Mouse (Mus musculus): ENCODE measurements around the gene Chn2. TPM values are rescaled to one million over a fixed set of nuclear protein-coding genes. Genes with fewer than 3 reads are reported as not detected.

The Chn2 gene
- polyA plus RNA-seq, 1 experiment from 2014 or later, result 12.0 TPM

DNA sequence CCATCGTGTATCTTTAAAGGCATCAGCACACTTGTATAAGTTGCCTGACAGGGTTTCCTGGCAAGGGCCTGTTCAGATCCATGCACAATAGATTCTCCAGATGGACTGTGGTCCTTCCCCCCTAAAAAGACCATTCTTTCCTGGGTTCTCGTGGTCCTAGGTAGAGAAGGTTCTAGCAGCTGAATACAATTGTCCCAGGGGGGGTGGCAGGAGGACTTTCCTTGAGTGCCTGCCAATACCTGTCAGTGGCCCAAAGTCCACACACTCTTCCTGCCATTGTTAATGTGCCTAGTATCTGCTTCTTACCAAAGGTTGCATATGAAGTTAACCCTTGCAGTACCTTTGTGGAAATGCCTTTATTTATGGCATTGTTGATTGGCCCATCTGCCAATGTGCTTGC, 257.9 kb downstream of the Chn2 start:
- no peak overlapping the region for H3K27ac ChIP-seq
- WGBS, result 81% methylated on average over 2 of the region's 2 CpGs
- ATAC-seq (ENCODE audit: insufficient number of reproducible peaks, insufficient read depth, low FRiP score, low TSS enrichment, low read depth), result no peak
- H3K4me2 ChIP-seq, result no peak overlapping the region
- no peak overlapping the region for H3K4me3 ChIP-seq (replicated peaks)
- H3K4me1 ChIP-seq (replicated peaks), result no peaks in the 10 kb centered on the region
- H3K36me3 ChIP-seq, result no peaks in the 10 kb centered on the region
- H3K9me3 ChIP-seq, result no peaks in the 10 kb centered on the region
- H3K9ac ChIP-seq (replicated peaks), result no peak overlapping the region
- H3K27me3 ChIP-seq, result no peaks in the 10 kb centered on the region

- H3K9ac ChIP-seq (replicated peaks), result no peak overlapping the region
- H3K4me1 ChIP-seq (replicated peaks), result peaks cover 5% of the 10 kb centered on the region; the same call in 1 of the 2 replicates
- H3K27me3 ChIP-seq, result no peaks in the 10 kb centered on the region
- H3K4me2 ChIP-seq, result no peak overlapping the region
- no peak overlapping the region for H3K4me3 ChIP-seq (replicated peaks)
- H3K36me3 ChIP-seq, result no peaks in the 10 kb centered on the region
- no peaks in the 10 kb centered on the region for H3K9me3 ChIP-seq
- no peak overlapping the region for H3K27ac ChIP-seq
- no peak for ATAC-seq (ENCODE audit: insufficient number of reproducible peaks, insufficient read depth, low FRiP score, low TSS enrichment, low read depth)
- WGBS, result 76% methylated on average over 2 of the region's 2 CpGs
These were observed 260.1 kb downstream of the Chn2 start for GRCm38 (mm10) chr6:54299417-54299816.

GRCm38 (mm10) chr6:54305777-54306176, 266.4 kb downstream of the Chn2 start:
- no peak overlapping the region for H3K27ac ChIP-seq
- 68% methylated on average over 1 of the region's 1 CpGs for WGBS
- peaks cover 9% of the 10 kb centered on the region; the same call in 1 of the 2 replicates for H3K4me1 ChIP-seq (replicated peaks)
- no peaks in the 10 kb centered on the region for H3K27me3 ChIP-seq
- H3K4me2 ChIP-seq, result no peak overlapping the region
- H3K4me3 ChIP-seq (replicated peaks), result no peak overlapping the region
- H3K9me3 ChIP-seq, result no peaks in the 10 kb centered on the region
- ATAC-seq (ENCODE audit: insufficient number of reproducible peaks, insufficient read depth, low FRiP score, low TSS enrichment, low read depth), result no peak
- H3K9ac ChIP-seq (replicated peaks), result no peak overlapping the region
- no peaks in the 10 kb centered on the region for H3K36me3 ChIP-seq

- no peaks in the 10 kb centered on the region for H3K9me3 ChIP-seq
- H3K4me2 ChIP-seq, result no peak overlapping the region
- H3K36me3 ChIP-seq, result no peaks in the 10 kb centered on the region
- no peak overlapping the region for H3K4me3 ChIP-seq (replicated peaks)
- H3K27me3 ChIP-seq, result no peaks in the 10 kb centered on the region
- no peak overlapping the region for H3K9ac ChIP-seq (replicated peaks)
- H3K4me1 ChIP-seq (replicated peaks), result no peaks in the 10 kb centered on the region
- H3K27ac ChIP-seq, result no peak overlapping the region
- WGBS, result 90% methylated on average over 2 of the region's 2 CpGs
- no peak for ATAC-seq (ENCODE audit: insufficient number of reproducible peaks, insufficient read depth, low FRiP score, low TSS enrichment, low read depth)
These were observed 273.7 kb downstream of the Chn2 start for GRCm38 (mm10) chr6:54313071-54313470.

DNA sequence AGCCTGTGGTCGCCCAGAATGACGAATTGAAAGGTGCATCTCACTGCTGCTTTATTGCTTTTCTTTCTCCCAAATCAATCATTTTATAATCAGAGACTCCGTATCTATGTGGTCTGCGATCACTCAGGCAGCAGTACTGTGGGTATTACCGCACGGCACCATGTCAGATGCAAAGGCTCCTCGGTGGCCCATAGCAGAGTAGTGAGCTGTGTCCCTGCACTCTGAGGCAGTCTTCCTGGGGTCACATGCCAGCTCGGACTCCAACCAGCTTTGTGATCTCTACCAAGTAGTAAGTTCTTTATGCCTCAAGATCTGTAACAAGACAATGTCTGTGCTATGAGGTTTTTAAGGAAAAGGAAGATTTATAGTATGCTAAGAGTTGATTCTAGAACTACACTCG, 279.3 kb downstream of the Chn2 start:
- H3K4me1 ChIP-seq (replicated peaks), result no peaks in the 10 kb centered on the region
- no peaks in the 10 kb centered on the region; the same call in 1 of the 2 replicates for H3K27me3 ChIP-seq
- H3K36me3 ChIP-seq, result no peaks in the 10 kb centered on the region

DNA sequence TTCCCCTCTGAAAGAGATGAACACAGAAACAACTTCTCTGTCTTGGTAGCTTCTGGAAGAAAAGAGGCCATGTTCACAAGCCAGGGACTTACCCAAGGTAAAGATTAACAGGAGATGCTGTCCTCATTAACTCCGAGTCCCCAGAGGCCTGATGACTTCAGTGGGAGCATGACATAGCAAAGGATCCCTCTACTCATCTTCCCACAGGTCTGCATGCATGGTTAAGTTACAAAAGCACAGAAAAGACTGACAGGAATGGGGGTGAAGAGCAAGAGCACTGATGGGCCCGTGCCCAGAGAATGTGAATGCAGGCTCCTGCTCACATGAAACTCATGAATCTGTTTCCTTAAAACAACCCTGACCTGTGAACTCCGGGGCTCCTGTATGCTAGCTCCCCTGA, 279.8 kb downstream of the Chn2 start:
- H3K9me3 ChIP-seq, result no peaks in the 10 kb centered on the region
- no peaks in the 10 kb centered on the region for H3K36me3 ChIP-seq
- 79% methylated on average over 3 of the region's 3 CpGs for WGBS
- H3K27ac ChIP-seq, result no peak overlapping the region
- H3K4me3 ChIP-seq (replicated peaks), result no peak overlapping the region
- ATAC-seq (ENCODE audit: insufficient number of reproducible peaks, insufficient read depth, low FRiP score, low TSS enrichment, low read depth), result no peak
- H3K27me3 ChIP-seq, result peaks cover 5% of the 10 kb centered on the region
- H3K4me2 ChIP-seq, result no peak overlapping the region
- no peak overlapping the region for H3K9ac ChIP-seq (replicated peaks)
- H3K4me1 ChIP-seq (replicated peaks), result no peaks in the 10 kb centered on the region

More for the DNA sequence above, 279.3 kb downstream of the Chn2 start:
- no peak for ATAC-seq (ENCODE audit: insufficient number of reproducible peaks, insufficient read depth, low FRiP score, low TSS enrichment, low read depth)
- Histone ChIP-seq H3K4me2 (no peak overlapping the region), H3K27ac (no peak overlapping the region), H3K4me3 (replicated peaks) (no peak overlapping the region), H3K9ac (replicated peaks) (no peak overlapping the region), H3K9me3 (no peaks in the 10 kb centered on the region)
- 85% methylated on average over 9 of the region's 9 CpGs for WGBS

- no peak overlapping the region for H3K9ac ChIP-seq (replicated peaks)
- H3K27me3 ChIP-seq, result peaks cover 15% of the 10 kb centered on the region
- H3K4me3 ChIP-seq (replicated peaks), result no peak overlapping the region
- no peak overlapping the region for H3K4me2 ChIP-seq
- no peak for ATAC-seq (ENCODE audit: insufficient number of reproducible peaks, insufficient read depth, low FRiP score, low TSS enrichment, low read depth)
- no peak overlapping the region for H3K27ac ChIP-seq
- H3K4me1 ChIP-seq (replicated peaks), result no peaks in the 10 kb centered on the region
- WGBS, result 65% methylated on average over 1 of the region's 1 CpGs
- H3K9me3 ChIP-seq, result no peaks in the 10 kb centered on the region
- H3K36me3 ChIP-seq, result no peaks in the 10 kb centered on the region
These were observed 280.9 kb downstream of the Chn2 start for GRCm38 (mm10) chr6:54320236-54320635.

DNA sequence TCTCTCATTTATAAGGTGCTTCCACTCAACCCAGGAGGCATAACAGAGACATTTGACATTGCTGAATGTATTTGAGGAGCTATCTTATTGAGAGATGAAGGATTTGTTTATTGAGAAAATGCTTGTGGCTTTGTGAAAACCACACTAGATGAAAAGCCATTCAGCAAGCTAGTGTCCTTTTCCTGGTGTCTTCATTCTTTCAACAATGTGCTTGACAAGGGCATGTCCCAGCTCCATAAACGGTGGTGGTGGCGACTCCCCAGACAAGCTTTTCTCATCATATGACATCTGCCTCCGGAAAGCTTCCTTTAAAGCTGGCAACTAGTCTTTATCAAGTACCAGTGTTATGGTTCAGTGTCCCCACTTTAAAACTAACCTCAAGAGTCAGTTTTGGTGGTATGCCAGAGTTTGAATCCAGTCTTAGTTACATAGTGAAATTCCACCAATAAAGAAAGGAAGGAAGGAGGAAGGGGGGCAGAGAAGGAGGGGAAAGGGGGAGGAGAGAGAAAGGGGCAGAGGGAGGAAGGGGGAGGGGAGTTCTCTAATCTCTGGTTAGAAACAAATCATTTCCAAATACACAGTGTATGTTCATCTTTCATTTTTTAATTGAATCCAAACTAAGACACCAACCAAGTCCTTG, 286.0 kb downstream of the Chn2 start, which contains the start of gene Prr15:
TSS of gene Prr15 (plus strand) at position 590 of the 640 bp plus-strand sequence.
- Histone ChIP-seq H3K9me3 (no peaks in the 10 kb centered on the region), H3K36me3 (no peaks in the 10 kb centered on the region), H3K27ac (no peak within 1 kb of the TSS), H3K4me3 (replicated peaks) (peak within 1 kb of the TSS; percentile 41), H3K27me3 (peaks cover 64% of the 10 kb centered on the region), H3K9ac (replicated peaks) (no peak within 1 kb of the TSS), H3K4me2 (peak within 1 kb of the TSS; percentile 84), H3K4me1 (replicated peaks) (peaks cover 19% of the 10 kb centered on the region)
- WGBS, result 63% methylated on average over 3 of the region's 3 CpGs
- ATAC-seq (ENCODE audit: insufficient number of reproducible peaks, insufficient read depth, low FRiP score, low TSS enrichment, low read depth), result no peak

- peak overlapping the region; percentile 37; the same call in 1 of the 2 replicates for H3K9ac ChIP-seq (replicated peaks)
- peaks cover 23% of the 10 kb centered on the region for H3K4me1 ChIP-seq (replicated peaks)
- peak; percentile 57; the same call in 1 of the 2 replicates for ATAC-seq (ENCODE audit: insufficient number of reproducible peaks, insufficient read depth, low FRiP score, low TSS enrichment, low read depth)
- H3K9me3 ChIP-seq, result no peaks in the 10 kb centered on the region
- H3K4me2 ChIP-seq, result peak overlapping the region; percentile 84
- peaks cover 69% of the 10 kb centered on the region for H3K27me3 ChIP-seq
- no peaks in the 10 kb centered on the region for H3K36me3 ChIP-seq
- H3K4me3 ChIP-seq (replicated peaks), result peak overlapping the region; percentile 41
- WGBS, result 1% methylated on average over 53 of the region's 53 CpGs
- H3K27ac ChIP-seq, result no peak overlapping the region
These were observed 287.6 kb downstream of the Chn2 start for GRCm38 (mm10) chr6:54326671-54327625.

DNA sequence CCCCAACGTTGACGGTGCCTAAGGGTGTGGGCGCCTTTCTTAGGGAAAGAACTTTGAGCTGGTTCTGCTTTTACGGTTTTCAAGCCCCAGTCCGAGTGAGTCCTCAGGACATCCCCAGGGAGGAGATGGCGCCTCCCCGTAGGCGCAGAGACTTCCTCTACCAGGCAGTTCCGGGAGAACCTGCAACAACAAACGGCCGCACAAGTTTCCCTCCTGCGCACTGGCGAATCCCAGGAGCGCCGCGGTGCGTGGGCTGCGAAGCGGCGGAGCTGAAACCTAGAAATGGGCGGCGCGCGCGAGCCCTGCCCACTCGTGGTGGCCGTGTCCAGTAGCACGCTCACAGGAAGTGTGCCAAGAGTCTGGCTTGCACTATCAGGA, 288.3 kb downstream of the Chn2 start:
- Histone ChIP-seq H3K4me2 (peak overlapping the region; percentile 84), H3K4me1 (replicated peaks) (peaks cover 29% of the 10 kb centered on the region), H3K27ac (no peak overlapping the region), H3K9me3 (no peaks in the 10 kb centered on the region), H3K27me3 (peaks cover 69% of the 10 kb centered on the region), H3K4me3 (replicated peaks) (peak overlapping the region; percentile 41), H3K36me3 (no peaks in the 10 kb centered on the region), H3K9ac (replicated peaks) (peak overlapping the region; percentile 37; the same call in 1 of the 2 replicates)
- ATAC-seq (ENCODE audit: insufficient number of reproducible peaks, insufficient read depth, low FRiP score, low TSS enrichment, low read depth), result no peak
- WGBS, result 1% methylated on average over 28 of the region's 28 CpGs

DNA sequence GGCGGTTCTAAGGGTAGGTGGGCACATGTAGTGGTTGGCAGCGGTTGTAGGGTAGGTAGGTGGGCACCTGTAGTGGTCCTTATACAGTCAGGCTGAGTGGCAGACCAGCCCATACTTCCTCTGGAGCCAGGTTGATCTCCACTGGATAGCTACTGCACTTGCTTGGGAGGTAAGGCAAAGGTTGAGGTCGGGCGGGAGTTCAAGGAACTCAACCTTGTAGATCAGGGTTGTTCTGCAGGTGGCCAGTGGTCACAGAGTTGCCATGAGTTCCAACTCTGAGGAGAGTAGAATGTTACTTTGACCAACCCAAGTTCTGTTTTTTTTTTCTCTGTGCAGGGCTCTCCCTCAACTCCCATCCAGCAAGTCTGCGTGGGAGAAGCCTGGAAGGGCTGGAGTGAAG, 289.4 kb downstream of the Chn2 start:
- H3K27ac ChIP-seq, result no peak overlapping the region
- no peaks in the 10 kb centered on the region for H3K9me3 ChIP-seq
- H3K9ac ChIP-seq (replicated peaks), result no peak overlapping the region
- 93% methylated on average over 5 of the region's 5 CpGs for WGBS
- H3K4me2 ChIP-seq, result no peak overlapping the region
- peaks cover 72% of the 10 kb centered on the region for H3K27me3 ChIP-seq
- ATAC-seq (ENCODE audit: insufficient number of reproducible peaks, insufficient read depth, low FRiP score, low TSS enrichment, low read depth), result no peak
- peaks cover 39% of the 10 kb centered on the region for H3K4me1 ChIP-seq (replicated peaks)
- H3K4me3 ChIP-seq (replicated peaks), result no peak overlapping the region
- no peaks in the 10 kb centered on the region for H3K36me3 ChIP-seq
